Mouse (Mus musculus): Measurements from ENCODE around the gene Ttc7.

The Ttc7 gene

GRCm38 (mm10) chr17:87403462-87403861, 120.8 kb downstream of the Ttc7 start:
- in situ Hi-C loops (cut with MboI, MseI) = no loop called here

- in situ Hi-C loops (cut with MboI, MseI) = no loop called here
Measured at GRCm38 (mm10) chr17:87405576-87405975, 122.9 kb downstream of the Ttc7 start.

DNA sequence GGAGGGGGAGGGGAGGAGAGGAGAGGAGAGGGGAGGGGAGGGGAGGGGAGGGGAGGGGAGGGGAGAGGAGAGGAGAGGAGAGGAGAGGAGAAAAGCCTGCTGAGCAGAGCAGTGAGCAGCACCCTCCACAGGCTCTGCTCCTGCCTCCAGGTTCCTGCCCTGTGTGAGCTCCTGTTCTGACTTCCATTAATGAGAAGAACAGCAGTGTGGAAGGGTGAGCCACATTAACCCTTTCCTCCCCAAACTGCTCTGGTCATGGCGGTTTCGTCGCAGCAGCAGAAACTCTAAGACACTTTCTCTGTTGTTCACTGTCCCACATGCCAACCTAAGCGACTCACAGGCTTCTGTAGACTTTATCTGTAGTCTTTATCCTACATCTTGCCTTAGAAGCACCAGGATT, 124.0 kb downstream of the Ttc7 start:
- in situ Hi-C loops (cut with MboI, MseI) = no loop called here

DNA sequence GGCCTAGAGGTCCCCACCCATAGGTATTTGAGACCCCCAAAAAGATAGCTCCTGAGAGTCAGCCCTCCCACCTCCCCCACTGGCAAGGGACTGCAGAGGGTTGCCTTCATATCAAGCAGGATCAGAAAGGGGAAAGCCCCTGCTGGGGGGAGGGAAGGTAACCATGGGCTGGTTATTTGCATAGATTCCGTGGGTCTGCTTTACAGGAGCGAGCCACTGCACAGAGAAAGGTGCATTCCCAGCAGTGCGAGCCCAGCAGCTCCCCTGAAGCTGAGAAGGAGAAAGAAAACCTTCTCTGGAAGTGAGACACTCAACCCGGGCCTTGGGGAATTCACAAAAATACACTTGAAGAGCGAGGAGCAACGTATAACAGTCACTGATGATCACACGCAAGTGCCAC, 135.4 kb downstream of the Ttc7 start:
- in situ Hi-C loops (cut with MboI, MseI) = no loop called here

DNA sequence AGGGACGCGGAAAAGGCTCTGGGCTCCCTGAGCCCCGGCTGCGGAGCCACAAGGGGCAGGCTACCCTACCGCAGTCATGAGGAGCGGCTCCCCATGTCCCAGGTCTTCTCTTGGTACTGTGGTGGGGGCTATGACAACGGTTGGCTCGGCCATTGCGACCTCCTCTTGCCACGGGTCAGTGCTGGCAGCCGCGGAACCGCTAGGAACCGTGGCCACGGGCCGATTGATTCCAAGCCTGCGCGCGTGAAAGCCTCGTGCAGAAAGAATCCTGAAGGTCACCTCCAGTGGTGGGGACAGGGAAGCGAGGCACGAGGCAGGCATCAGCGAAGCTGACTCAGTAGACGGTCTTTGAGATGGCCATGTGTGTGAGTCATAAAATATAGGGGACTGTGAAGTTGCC, 144.8 kb downstream of the Ttc7 start, which contains the start of gene Stpg4:
Gene Stpg4 (minus strand): TSS at position 231 of the 400 bp plus-strand sequence.
- in situ Hi-C loops (cut with MboI, MseI) = no loop called here

DNA sequence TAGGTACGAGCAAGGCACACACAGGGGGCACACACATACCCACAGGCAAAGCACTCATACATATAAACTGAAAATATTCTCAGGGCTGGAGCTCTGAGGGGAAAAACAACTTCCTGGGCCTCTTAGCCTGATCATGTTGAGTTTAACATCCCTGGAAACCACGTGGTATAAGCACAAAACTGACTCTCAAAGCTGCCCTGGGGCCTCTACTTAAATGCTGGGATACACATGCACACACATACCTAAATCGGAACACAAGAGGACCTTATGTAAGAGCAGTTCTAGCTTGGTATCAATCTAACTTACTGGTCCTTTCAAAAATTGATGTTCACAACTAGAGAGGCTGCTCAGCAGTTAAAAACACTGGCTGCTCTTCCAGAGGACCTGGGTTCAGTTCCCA, 146.7 kb downstream of the Ttc7 start:
- in situ Hi-C loops (cut with MboI, MseI) = no loop called here

All from T-helper 17 cell (primary cell).